Mouse (Mus musculus) stomach, embryonic 15.5 days (tissue): ENCODE measurements at regions not wholly inside any gene's neighbourhood (a gene's known extent, or its start where the extent isn't known, plus 50 kb on each side); places are given as distances from the start of the nearest gene placed in this dataset.

Experiments
- ATAC-seq: fragments of 200-750 bp; cut with Nextera tagmentation; 2 replicates; pipeline ENCODE4 v1.8.0; 2017; ENCODE audit warnings: low read depth, moderate number of reproducible peaks, moderate TSS enrichment; ENCODE audit not compliant: insufficient read depth, low FRiP score
- H3K27ac ChIP-seq: fragments of 300-500 bp; sonication (generic); 2 replicates; pipeline ENCODE4 v1.5.1; 2015; ENCODE audit warnings: mild to moderate bottlenecking, inconsistent platforms
- H3K27me3 ChIP-seq: fragments of 300-500 bp; sonication (generic); replicated peaks from 2 replicates; pipeline ENCODE4 v1.6.1; 2015; ENCODE audit warnings: inconsistent platforms
- H3K36me3 ChIP-seq: fragments of 300-500 bp; sonication (generic); 2 replicates; pipeline ENCODE4 v1.6.1; 2015; ENCODE audit warnings: inconsistent platforms
- H3K4me1 ChIP-seq: fragments of 300-500 bp; sonication (generic); 2 replicates; pipeline ENCODE4 v1.6.1; 2015; ENCODE audit warnings: inconsistent platforms
- H3K4me2 ChIP-seq: fragments of 300-500 bp; sonication (generic); 2 replicates; pipeline ENCODE4 v1.6.1; 2015; ENCODE audit warnings: mild to moderate bottlenecking, inconsistent platforms
- H3K4me3 ChIP-seq: fragments of 300-500 bp; sonication (generic); replicated peaks from 2 replicates; pipeline ENCODE4 v1.5.1; 2015; ENCODE audit warnings: inconsistent platforms
- H3K9ac ChIP-seq: fragments of 300-500 bp; sonication (generic); 2 replicates; pipeline ENCODE4 v1.6.1; 2015; ENCODE audit warnings: inconsistent platforms
- H3K9me3 ChIP-seq: fragments of 300-500 bp; sonication (generic); 2 replicates; pipeline ENCODE4 v1.6.1; 2016; ENCODE audit warnings: inconsistent platforms
- WGBS: fragments of 180-500 bp; shearing (Covaris S2); methylation state at CpG from one replicate; pipeline ENCODE4 v1.1.7; 2015; 5-methylcytosine and 5-hydroxymethylcytosine counted together

DNA sequence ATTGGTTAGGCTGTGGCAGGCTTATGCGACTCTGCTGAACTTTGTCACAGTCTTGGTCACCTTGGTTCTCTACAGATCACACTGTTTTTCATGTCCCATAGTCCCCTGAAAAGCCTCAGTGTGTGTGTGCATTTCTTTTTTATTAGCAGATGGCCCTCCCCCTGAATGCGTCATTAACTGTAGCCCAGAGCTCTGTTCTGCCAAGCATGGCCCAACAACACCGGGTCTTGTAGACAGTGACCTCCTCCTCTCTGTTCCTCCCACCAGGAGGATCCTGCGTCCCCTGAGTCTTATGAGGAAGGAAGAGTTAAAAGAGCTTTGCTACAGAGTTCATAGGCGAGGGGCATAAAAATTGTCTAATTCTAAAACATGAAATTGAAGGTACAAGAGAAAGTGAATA, 103.5 kb upstream of the Rpl34 start:
- no peak overlapping the region for H3K27ac ChIP-seq
- no peaks in the 10 kb centered on the region for H3K27me3 ChIP-seq
- no peaks in the 10 kb centered on the region for H3K4me1 ChIP-seq
- no peaks in the 10 kb centered on the region for H3K9me3 ChIP-seq
- H3K36me3 ChIP-seq, result no peaks in the 10 kb centered on the region
- no peak overlapping the region for H3K9ac ChIP-seq
- H3K4me2 ChIP-seq, result no peak overlapping the region
- ATAC-seq, result no peak
- WGBS, result 77% methylated on average over 5 of the region's 5 CpGs
- no peak overlapping the region for H3K4me3 ChIP-seq

DNA sequence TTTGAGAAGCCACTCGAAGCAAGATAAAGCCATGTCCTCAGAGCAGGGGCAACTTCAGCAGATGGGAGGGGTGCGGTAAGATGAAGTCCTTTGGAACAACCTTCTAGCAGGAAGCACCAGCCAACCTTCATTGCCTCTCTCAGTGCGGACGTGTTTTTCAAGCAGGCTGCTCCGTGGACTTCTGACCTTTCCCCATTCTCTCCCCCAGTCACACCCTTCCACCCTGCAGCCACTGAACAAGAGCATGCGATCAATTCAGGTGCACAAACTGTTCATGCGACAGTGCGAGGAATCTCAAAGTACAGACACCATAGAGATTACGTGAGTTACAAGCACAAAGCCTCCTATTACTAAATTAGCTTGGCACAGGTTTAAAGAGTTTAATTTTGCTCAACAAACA, 102.9 kb upstream of the Rpl34 start:
- no peak overlapping the region for H3K27ac ChIP-seq
- ATAC-seq, result peak; percentile 80
- no peaks in the 10 kb centered on the region for H3K9me3 ChIP-seq
- H3K9ac ChIP-seq, result no peak overlapping the region
- H3K4me3 ChIP-seq, result no peak overlapping the region
- H3K4me1 ChIP-seq, result no peaks in the 10 kb centered on the region
- H3K27me3 ChIP-seq, result no peaks in the 10 kb centered on the region
- H3K4me2 ChIP-seq, result no peak overlapping the region
- WGBS, result 56% methylated on average over 9 of the region's 9 CpGs
- H3K36me3 ChIP-seq, result no peaks in the 10 kb centered on the region

DNA sequence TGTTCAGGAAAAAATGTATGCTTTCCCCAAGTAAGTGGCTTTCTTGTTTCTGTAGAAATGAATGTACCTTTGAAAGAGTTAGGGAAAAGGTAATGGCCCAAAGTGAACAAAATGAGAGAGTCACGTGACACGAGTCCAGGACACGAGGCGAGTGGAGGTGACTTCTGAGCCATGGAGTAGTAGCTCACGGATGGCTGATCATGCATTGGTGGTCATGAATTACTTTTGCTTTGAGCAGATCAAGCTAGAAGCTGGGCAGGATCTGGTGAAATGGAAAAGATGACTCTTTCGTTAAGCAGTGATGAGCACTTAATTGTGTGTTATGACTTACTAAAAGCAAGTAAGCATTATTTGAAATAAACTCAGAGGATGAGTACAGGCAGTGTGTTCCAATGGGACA, 101.6 kb upstream of the Rpl34 start:
- no peak overlapping the region for H3K4me2 ChIP-seq
- WGBS, result 84% methylated on average over 6 of the region's 6 CpGs
- H3K4me3 ChIP-seq, result no peak overlapping the region
- H3K9me3 ChIP-seq, result no peaks in the 10 kb centered on the region
- no peak overlapping the region for H3K27ac ChIP-seq
- no peaks in the 10 kb centered on the region for H3K36me3 ChIP-seq
- H3K4me1 ChIP-seq, result no peaks in the 10 kb centered on the region
- ATAC-seq, result no peak
- no peaks in the 10 kb centered on the region for H3K27me3 ChIP-seq
- no peak overlapping the region for H3K9ac ChIP-seq

DNA sequence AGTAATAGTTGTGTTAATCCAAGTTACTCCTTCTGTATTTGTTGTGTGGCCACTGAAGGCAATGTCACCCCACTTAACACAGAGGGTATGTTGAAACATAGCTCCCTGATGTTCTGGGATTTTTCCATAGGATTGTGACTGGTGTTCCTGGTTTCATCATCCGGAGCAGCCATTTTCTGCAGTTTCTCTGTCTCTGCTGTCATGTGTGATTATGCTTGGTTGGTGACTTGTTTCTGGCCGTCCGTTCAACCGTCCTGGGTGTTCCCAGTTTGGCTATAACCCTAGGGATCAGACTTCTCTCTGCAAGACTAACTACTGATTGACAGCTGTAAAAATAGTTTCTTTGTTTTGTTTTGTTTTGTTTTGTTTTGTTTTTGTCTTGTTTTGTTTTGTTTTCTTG, 98.1 kb upstream of the Rpl34 start:
- Histone ChIP-seq H3K9ac (no peak overlapping the region), H3K27me3 (no peaks in the 10 kb centered on the region), H3K9me3 (no peaks in the 10 kb centered on the region), H3K36me3 (no peaks in the 10 kb centered on the region), H3K4me2 (no peak overlapping the region), H3K4me3 (no peak overlapping the region), H3K27ac (no peak overlapping the region), H3K4me1 (no peaks in the 10 kb centered on the region)
- no peak for ATAC-seq
- 85% methylated on average over 4 of the region's 4 CpGs for WGBS

DNA sequence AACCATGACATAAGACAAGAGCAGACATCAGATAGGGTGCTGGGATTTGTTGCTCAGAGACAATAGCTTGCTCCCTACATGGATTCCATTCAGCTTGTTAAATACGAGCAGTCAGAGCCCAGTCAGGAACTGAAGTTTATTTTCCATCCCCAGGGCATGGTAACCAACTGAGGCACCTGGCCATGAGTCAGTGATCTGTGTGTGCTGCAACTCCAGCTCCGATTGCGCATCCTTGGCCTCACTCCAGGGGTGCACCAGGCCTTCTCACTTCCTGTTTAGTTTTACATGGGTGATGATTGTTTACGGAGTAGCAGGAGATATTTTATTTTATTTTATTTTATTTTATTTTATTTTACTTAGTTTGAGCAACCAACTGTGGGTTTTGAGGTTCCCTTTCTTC, 97.7 kb upstream of the Rpl34 start:
- no peak overlapping the region for H3K4me2 ChIP-seq
- no peak for ATAC-seq

DNA sequence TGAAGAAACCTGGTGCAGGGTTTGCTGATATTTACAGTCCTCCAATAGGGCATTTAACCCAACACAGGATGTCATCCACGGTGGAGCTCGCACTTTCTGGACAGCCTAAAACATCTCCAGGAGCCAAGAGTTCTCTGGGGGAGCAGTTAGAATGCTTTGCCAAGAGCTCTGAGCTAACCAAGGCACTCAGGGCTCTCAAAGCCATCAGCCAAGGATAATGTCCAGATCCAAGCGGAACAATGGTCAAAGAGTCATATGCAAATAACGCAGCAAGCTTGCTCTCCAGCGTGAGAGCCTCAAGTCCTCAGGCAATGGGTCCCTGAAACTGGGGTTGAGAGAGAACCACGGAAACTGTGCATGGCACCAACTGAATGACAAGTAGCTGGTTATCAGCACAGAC, 96.8 kb upstream of the Rpl34 start:
- H3K4me2 ChIP-seq, result no peak overlapping the region
- H3K27me3 ChIP-seq, result no peaks in the 10 kb centered on the region
- no peak for ATAC-seq
- H3K9ac ChIP-seq, result no peak overlapping the region
- H3K4me1 ChIP-seq, result no peaks in the 10 kb centered on the region
- WGBS, result 72% methylated on average over 6 of the region's 6 CpGs
- H3K27ac ChIP-seq, result no peak overlapping the region
- H3K9me3 ChIP-seq, result no peaks in the 10 kb centered on the region
- H3K36me3 ChIP-seq, result no peaks in the 10 kb centered on the region
- H3K4me3 ChIP-seq, result no peak overlapping the region

More for the DNA sequence above, 97.7 kb upstream of the Rpl34 start:
- H3K9ac ChIP-seq, result no peak overlapping the region
- no peaks in the 10 kb centered on the region for H3K36me3 ChIP-seq
- H3K27me3 ChIP-seq, result no peaks in the 10 kb centered on the region
- no peak overlapping the region for H3K27ac ChIP-seq
- WGBS, result 76% methylated on average over 4 of the region's 4 CpGs
- no peak overlapping the region for H3K4me3 ChIP-seq
- H3K4me1 ChIP-seq, result no peaks in the 10 kb centered on the region
- H3K9me3 ChIP-seq, result no peaks in the 10 kb centered on the region

DNA sequence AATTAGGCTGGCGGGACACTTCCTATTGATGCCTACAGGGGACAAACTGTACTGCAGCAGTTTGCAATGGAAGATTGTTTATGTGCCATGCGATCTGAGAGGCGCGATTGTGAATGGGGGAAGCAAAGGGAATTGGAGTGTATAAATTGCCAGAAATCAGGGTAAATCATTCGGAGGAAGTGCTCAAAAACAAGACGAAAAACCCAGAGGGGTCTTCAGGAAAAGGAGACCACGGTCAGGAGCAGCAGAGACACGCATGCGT, 89.6 kb upstream of the Rpl34 start:
- Histone ChIP-seq H3K27me3 (no peaks in the 10 kb centered on the region), H3K9ac (no peak overlapping the region), H3K36me3 (no peaks in the 10 kb centered on the region), H3K4me1 (no peaks in the 10 kb centered on the region), H3K27ac (no peak overlapping the region), H3K4me3 (no peak overlapping the region), H3K4me2 (no peak overlapping the region), H3K9me3 (no peaks in the 10 kb centered on the region)
- 87% methylated on average over 9 of the region's 9 CpGs for WGBS
- no peak for ATAC-seq

DNA sequence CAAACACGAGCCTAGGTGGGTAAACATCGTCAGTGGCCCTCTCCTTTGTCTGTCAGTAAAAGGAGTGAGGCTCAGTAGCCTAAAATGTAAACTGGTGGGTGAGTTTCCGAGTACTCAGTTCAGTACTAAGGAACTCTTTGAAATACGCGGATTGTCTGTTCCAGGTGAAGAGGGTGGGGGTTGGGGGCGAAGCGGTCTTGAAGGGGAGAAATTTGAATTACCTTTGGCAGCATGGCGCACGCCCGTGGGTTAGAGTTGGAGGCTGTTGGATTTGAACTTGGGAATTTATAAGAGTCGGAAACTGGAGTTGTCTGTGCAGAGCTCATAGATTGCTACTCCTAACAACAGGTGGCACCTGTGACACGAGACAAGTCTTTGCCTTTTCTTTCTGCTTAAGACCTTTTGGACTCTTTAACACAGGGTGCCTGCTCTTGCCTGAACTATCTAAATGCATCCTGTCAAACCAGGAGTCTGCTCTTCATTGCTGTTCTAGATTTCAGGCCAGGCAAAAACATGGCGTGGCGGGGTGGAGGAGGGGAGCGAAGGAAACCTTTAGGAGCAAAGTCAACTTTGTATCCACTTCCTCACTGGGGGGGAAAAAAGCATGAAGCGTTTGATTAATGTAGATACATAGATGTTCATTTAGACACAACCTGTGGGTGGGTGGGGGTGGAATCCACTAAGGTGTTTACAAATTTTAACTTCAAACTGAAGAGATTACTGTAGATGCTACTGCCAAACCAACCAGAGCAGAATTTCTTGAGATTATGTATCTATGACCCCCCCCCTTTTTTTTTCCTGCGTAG, 89.0 kb upstream of the Rpl34 start:
- Histone ChIP-seq H3K9ac (no peak overlapping the region), H3K27me3 (no peaks in the 10 kb centered on the region), H3K4me2 (peak overlapping the region; percentile 51), H3K4me1 (no peaks in the 10 kb centered on the region), H3K36me3 (no peaks in the 10 kb centered on the region), H3K4me3 (peak overlapping the region; percentile 24), H3K27ac (no peak overlapping the region), H3K9me3 (no peaks in the 10 kb centered on the region)
- 36% methylated on average over 17 of the region's 17 CpGs for WGBS
- ATAC-seq, result no peak

DNA sequence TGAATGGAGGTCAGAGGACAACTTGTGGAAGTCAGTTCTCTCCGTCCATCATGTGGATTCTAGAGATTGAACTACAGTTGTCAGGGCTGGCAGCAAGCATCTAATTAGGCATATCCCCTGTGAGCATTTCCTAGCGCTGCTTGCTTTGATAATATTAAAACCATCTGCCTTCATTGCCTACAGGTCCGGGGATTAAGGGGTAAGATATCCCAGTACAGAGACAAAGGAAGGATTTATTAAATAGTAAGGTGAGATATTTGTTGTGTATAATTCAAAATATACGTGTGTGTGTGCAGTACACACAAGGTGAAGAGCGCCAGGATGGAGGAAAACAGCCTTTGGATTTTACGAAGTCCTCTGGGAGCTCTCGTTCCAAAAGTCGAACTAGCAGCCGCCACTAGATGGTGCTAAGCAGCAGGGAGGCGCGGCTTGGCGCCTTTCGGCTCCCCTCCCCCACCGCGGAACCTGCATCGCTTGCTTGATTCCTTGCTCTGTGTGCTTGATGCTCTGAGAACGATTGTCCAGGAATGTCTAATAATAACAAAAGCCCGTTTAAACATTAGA, 88.4 kb upstream of the Rpl34 start:
- Histone ChIP-seq H3K36me3 (no peaks in the 10 kb centered on the region), H3K4me3 (peak overlapping the region; percentile 24), H3K4me2 (peak overlapping the region; percentile 51), H3K27ac (no peak overlapping the region), H3K27me3 (no peaks in the 10 kb centered on the region), H3K9me3 (no peaks in the 10 kb centered on the region), H3K9ac (no peak overlapping the region), H3K4me1 (no peaks in the 10 kb centered on the region)
- WGBS, result 5% methylated on average over 18 of the region's 18 CpGs
- ATAC-seq, result peak; percentile 58; the same call in 1 of the 2 replicates

DNA sequence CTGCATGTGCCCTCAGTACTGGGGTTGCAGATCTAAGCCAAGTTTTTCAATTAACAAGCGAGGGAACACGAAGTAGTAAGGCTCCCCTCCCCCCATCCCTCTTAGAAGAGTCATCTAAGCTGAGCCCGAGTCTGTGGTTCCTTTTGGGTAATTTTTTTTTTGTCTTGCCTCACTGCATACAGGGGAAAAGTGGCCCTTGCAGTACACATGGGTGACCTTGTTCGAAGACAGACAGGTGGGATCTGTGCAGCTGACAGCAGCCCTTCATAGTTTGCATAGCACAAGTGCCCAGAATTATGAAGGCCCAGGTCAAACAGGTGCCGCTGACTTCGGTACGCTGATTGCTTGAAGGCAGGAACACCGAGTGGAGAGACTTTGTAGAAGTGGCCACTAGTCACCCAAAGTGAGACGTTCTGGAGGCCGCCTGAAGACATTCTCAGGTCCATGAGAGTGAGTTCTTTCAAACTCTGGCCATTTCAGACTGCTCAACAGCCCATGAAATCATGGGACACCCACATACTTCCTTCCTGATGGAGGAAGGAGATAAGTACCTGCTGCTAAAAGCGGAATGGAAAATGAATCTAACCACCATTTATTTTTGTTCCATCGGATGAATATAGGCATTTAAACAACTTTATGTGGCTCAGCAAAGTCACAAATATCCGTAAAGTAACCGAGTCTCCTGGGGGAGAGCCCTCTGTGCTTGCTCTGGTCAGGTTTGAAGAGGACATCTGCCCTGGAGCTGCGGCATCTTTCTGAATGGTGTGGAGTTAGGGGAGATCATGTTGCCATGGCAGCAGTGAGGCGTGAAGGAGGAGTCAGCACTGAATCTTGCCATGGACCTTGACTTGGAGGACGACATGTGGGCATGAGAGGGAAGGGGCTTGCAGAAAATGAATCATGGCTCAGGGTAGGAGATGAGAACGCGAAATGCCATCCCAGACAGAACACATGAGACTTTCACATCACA, 79.8 kb upstream of the Rpl34 start:
- no peak for ATAC-seq
- Histone ChIP-seq H3K4me2 (no peak overlapping the region), H3K9me3 (no peaks in the 10 kb centered on the region), H3K9ac (no peak overlapping the region), H3K4me1 (no peaks in the 10 kb centered on the region), H3K36me3 (no peaks in the 10 kb centered on the region), H3K27me3 (no peaks in the 10 kb centered on the region), H3K27ac (no peak overlapping the region), H3K4me3 (no peak overlapping the region)
- 70% methylated on average over 19 of the region's 19 CpGs for WGBS

DNA sequence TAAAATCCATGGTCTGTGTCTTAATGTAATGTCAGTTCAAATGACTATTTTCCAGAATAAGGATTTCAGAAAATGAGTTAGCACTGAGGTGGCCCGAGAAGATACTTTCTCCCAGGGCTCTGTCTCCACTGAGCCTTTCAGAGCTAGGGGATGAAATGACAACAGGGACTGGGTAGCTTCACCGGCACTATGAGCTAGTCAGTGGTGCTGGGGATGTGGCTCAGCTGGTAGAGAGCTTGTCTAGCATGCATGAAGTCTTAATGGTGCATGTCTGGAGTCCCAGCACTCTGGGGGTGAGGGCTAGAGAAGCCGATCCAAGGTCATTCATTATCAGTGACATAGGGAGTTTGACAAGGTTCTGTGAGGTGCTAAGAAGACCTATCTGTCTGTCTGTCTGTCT, 75.1 kb upstream of the Rpl34 start:
- no peaks in the 10 kb centered on the region for H3K4me1 ChIP-seq
- no peak overlapping the region for H3K4me2 ChIP-seq
- WGBS, result 85% methylated on average over 3 of the region's 3 CpGs
- no peak overlapping the region for H3K9ac ChIP-seq
- no peak overlapping the region for H3K4me3 ChIP-seq
- no peaks in the 10 kb centered on the region for H3K27me3 ChIP-seq
- H3K36me3 ChIP-seq, result no peaks in the 10 kb centered on the region
- no peak for ATAC-seq
- H3K27ac ChIP-seq, result no peak overlapping the region
- no peaks in the 10 kb centered on the region for H3K9me3 ChIP-seq

DNA sequence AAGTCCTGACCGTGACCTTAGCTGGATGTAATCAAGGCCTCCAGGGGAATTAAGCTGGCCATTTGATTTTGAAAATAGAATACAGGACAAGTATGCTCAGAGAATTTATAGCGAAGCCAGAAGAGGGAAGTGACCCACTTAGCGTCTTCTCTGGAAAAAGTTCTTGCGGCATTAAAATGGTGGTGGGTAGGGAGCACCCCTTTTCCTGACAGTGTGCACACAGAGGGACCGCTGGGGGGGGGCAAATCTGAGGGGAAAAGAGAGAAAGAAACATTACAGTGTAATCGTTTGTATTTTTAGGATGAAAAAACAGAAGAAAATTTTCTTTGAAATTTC, 74.1 kb upstream of the Rpl34 start:
- no peaks in the 10 kb centered on the region for H3K9me3 ChIP-seq
- no peak overlapping the region for H3K9ac ChIP-seq
- 63% methylated on average over 6 of the region's 6 CpGs for WGBS
- H3K4me3 ChIP-seq, result no peak overlapping the region
- ATAC-seq, result no peak
- no peaks in the 10 kb centered on the region for H3K36me3 ChIP-seq
- no peaks in the 10 kb centered on the region for H3K27me3 ChIP-seq
- H3K27ac ChIP-seq, result no peak overlapping the region
- H3K4me2 ChIP-seq, result no peak overlapping the region
- H3K4me1 ChIP-seq, result no peaks in the 10 kb centered on the region
